Mouse (Mus musculus) spleen, postnatal 10 days (tissue): ENCODE measurements around the gene Hist1h4i.
A peak's percentile ranks its signal among the peaks of the same experiment; 100 is the strongest.

Source experiments
- DNase-seq, 2 experiments: peaks; one replicate each; pipeline ENCODE4 v3.0.0; 2021 to 2022; ENCODE audit warnings: low spot score in 2 of 2

Hist1h4i gene

DNA sequence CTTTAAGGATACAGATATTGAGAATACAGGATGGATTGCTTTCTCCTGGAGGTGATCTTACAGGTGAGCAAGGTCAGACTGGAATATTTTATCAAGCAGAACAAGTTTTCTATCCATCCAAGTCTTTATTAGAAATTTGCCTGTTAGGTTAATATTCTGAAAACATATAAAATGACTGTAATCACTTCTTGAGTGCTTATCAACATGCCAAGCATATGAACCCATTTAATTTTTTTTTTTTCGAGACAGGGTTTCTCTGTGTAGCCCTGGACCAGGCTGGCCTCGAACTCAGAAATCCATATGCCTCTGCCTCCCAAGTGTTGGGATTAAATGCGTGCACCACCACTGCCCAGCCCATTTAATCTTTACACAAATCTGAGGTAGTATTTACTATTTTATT is 4.2 kb downstream of the Hist1h4i start:
- DNase-seq, result peak in 1 of 2 experiments; percentile 43

DNA sequence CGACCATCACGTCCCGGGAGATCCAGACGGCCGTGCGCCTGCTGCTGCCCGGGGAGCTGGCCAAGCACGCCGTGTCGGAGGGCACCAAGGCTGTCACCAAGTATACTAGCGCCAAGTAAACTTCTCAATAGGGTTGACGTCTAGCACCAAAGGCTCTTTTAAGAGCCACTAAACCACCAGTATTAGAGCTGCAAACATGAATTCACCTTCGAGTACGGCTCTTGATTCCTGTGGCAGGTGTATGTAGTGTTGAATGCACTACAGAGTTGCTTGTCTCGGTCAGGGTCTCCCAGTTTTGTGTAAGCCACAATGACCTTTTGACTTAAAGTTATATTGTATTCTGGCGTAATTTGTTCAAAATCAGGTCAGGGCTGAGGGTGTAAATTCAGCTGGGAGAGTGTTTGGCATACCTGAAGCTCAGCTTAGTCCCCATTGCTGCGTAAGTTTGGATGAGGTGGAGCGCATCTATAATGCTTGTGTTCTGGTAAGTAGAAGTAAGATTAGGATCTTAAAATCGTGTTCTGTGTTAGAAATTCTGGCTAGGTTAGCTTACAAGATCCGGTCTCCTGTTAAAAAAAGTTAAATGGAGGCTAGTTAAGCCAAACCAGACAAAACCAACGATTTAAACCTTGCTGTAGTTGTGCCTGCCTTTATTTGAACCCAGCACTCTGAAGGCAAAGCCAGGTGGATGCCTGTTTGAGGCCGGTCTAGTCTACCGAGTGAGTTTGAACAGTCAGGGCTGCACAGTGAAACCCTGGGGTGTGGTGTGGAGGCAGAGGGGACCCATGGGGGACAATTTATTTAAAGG is 4.8 kb downstream of the Hist1h4i start:
- peak in 1 of 2 experiments; percentile 65 for DNase-seq

DNA sequence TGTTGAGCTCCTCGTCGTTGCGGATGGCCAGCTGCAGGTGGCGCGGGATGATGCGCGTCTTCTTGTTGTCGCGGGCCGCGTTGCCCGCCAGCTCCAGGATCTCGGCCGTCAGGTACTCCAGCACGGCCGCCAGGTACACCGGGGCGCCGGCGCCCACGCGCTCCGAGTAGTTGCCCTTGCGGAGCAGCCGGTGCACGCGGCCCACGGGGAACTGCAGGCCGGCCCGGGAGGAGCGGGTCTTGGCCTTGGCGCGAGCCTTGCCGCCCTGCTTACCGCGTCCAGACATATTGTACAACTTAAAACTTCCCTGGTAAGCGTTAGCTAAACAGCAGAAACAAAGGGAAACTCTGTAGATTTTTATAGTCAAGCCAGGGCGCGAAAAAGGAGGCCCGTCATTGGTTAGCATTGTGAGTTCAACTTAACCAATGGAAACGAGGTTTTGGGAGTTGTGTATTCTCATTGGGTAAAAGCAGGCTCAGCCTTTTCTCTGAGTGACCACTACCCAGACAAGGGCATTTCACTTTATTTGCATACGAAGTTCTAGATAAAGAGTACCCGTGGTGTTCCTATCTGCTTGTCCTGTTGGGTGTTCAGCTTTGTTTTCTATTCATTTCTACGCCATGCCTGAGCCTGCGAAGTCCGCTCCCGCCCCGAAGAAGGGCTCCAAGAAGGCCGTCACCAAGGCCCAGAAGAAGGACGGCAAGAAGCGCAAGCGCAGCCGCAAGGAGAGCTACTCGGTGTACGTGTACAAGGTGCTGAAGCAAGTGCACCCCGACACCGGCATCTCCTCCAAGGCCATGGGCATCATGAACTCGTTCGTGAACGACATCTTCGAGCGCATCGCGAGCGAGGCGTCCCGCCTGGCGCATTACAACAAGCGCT is 5.7 kb downstream of the Hist1h4i start, which contains the start of the genes Hist1h2ah and Hist1h2bk:
TSS of gene Hist1h2ah (minus strand) at position 302 of the 882 bp plus-strand sequence.
TSS of gene Hist1h2bk (plus strand) at position 604 of the 882 bp plus-strand sequence.
- peak; percentile 82 to 87 for DNase-seq

DNA sequence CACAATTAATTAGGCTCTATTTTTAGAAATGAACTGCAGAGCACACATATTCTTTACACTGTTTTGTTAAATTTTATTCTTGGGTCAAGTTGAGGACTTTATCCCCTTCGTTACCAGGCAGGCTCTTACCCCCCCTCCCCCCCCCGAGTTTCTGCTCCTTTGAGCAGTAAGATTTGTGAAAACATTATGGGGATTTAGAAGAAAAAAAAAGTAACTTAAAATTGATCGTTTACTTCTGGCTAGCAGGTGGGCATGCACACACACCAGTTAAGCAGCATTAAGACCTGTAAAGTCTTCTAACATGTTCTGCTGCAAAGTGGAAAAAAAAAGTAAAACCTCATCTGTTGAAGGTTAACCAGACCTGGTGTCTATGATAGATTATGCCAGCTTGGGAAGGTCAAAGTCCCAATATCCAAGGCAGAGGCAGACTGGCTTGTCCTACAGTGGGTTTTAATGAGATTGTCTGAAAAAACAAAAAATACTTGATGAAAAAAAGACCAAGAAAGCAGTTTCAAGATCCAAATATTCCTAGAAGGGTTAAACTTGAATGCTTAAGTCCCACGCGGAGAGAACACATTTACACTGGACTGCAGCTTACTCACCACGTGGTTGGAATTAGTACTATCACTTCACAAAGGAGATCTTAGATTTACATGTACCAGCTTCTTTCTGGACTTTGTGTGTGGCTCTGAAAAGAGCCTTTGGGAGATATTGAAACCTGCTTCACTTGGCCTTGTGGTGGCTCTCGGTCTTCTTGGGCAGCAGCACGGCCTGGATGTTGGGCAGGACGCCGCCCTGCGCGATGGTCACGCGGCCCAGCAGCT is 6.5 kb downstream of the Hist1h4i start:
- DNase-seq, result peak in 1 of 2 experiments; percentile 33

GRCm38 (mm10) chr13:22033741-22034442 is 7.3 kb downstream of the Hist1h4i start:
- no peak for DNase-seq

GRCm38 (mm10) chr13:22030493-22030892 is 10.7 kb downstream of the Hist1h4i start:
- DNase-seq, result no peak

DNA sequence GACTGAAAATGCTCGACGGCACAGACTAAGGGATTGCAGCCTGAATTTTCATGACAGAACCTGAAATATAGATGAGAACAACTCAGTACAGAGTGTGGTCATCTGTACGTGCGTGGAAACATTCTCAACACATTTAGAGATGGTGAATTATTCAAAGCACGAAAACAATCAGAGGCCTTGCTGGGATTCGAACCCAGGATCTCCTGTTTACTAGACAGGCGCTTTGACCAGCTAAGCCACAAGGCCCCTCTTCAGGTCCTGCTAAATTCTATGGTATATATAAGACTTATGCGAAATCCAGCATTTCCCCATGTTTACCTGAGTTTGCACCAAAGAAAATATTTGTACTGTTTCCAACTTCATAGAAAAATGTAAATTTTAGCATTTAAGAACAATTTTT is 11.2 kb downstream of the Hist1h4i start:
- DNase-seq, result peak in 1 of 2 experiments; percentile 40

DNA sequence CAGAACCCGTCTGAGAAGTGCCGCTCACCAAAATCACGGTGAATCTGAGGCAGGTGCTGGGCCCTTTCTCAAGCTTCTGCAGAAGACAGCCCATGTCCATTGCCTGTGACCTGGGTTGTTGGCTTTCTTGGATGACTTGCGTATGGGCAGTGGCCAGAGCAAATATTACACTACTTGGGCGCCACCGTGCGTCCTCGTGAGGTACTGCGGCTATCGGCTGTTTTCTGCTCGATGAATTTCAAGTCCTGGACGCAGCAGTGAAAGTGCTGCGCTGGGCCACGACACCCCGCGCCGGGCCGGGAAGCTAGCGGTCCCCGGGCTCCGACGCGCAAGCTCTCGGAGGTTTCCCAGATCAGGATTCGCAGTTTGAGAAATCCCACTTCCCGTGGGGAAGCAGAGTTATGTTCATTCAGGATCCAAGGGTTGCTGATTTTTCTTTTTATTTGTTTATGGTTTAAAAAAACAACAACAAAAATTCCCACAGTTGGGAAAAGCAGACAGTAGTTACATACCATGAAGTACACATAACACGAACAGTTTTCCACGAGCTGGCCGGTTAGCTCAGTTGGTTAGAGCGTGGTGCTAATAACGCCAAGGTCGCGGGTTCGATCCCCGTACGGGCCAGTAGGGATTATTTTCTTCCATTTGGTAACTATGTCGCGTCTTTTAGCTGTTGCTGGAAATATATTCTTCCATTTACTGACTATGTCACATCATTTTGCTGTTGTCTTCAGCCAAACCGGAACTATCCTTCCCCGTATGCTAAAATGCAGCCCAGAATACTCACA is 12.3 kb downstream of the Hist1h4i start:
- peak; percentile 96 for DNase-seq

GRCm38 (mm10) chr13:22026058-22027031 is 14.8 kb downstream of the Hist1h4i start:
- peak; percentile 87 to 90 for DNase-seq

GRCm38 (mm10) chr13:22022241-22022640 is 18.9 kb downstream of the Hist1h4i start:
- peak; percentile 82 to 88 for DNase-seq

DNA sequence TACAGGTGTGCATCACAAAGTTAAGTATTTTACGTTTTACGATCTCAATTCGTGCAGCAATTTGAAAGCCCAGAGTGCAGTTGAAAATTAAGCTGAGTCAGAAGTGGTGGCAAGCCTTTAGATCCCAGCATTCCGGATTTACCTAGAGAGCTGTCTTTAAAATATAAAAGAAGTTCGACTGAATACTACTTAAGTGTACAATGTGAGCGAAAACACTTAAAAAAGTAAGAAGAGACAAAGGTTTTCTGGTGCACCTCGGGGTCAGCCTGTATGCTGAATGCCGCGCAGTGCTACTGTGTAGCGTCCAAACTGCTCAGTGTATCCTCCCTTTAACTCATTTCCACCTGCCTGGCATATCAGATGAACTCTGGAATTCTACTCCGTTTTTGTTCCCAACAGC is 19.6 kb downstream of the Hist1h4i start:
- DNase-seq, result peak in 1 of 2 experiments; percentile 47

DNA sequence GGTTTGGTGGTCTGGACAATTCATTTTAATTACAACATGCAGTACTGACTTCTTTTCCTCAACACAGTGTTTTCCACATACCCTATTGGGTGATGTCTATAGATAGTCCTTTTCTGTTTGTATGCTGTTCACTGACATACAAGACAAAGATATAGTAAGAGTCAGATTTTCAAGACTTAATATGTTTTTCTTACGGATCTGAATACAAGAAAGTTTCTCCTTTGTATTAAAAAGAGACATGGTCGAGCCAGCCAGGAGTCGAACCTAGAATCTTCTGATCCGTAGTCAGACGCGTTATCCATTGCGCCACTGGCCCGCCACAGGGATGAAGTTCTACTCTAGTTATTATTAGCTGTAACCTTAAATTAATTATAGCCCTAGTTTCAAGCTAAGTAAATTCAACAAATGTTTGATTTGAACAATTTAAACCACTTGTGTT is 20.2 kb downstream of the Hist1h4i start:
- DNase-seq, result peak; percentile 72 to 80

DNA sequence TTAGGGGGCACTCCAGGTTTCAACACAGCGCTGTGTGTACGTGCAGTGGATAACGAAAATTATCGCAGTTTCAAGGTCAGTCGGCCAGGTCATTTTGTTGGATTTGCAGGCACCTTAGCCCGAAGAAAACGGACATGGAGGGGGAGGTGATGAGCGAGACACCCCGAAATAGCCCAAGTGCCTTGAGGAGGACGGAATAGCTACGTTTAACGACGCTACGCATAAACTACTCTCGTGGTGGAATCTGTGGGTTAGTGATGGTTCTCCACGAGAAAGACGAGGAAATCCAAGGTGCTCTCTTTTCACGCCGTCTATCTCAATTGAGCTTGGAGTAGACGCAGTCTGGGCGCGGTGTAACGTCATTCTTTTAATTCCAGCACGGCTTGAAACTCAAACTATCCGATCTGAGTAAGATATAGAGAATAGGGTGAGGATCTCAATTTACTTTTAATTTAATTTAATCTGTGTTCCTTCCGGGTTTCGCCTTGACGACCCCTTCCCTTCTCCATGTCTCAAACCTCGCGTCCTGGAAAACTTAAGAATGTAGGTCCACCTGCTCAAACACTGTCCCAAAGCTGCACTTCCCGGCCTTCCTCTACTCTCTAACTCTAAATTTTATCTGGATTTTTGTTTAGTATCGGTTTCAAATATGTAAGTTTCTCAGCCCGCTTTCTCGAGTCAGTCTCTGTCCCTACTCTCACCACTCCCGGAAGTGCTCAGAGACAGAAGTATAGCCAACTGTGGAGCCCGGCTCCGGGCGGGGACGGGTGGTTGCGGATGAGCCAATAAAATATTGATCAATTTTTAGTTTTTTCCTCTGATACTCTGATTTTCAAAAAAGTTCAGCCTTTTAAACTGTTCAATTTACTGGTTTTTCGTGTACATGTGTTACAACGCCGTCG is 21.0 kb downstream of the Hist1h4i start:
- peak in 1 of 2 experiments; percentile 67 for DNase-seq

DNA sequence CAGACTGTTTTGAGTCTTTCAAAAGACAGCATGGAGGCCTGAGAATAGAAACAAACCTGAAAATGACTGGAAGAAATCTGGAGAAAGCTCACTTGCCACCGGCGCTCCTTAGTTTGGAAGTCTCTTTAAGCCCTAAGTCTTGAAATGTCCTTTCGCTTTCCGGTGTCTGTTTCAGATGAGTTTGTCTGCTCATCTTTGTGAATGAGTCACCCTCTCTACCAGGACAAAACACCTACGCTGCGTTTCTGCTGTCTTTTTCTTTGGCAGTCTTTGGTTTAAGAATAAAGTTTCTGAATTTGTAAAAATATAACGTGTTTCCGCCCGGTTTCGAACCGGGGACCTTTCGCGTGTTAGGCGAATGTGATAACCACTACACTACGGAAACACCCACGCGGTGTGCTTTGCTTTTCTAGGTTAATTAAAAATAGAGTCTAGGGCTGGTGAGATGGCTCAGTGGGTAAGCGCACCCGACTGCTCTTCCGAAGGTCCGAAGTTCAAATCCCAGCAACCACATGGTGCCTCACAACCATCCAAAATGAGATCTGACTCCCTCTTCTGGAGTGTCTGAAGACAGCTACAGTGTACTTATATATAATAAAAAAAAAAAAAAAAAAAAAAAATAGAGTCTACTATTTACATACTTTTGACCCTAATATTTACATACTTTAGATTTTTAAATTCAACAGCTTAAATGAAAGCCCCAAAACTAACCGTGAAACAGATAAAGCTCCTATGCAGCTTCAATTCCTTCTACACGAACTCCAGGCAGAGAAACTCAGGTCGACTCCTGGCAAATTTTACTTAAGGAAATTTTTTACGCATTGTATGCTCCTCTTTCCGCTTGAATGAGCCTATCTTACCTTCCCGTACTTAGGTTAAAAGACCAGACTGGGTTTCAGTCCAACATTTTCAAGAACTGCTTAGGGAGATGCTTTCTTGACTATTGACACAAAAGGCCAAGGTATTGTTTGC is 25.4 kb downstream of the Hist1h4i start:
- peak; percentile 78 to 85 for DNase-seq

DNA sequence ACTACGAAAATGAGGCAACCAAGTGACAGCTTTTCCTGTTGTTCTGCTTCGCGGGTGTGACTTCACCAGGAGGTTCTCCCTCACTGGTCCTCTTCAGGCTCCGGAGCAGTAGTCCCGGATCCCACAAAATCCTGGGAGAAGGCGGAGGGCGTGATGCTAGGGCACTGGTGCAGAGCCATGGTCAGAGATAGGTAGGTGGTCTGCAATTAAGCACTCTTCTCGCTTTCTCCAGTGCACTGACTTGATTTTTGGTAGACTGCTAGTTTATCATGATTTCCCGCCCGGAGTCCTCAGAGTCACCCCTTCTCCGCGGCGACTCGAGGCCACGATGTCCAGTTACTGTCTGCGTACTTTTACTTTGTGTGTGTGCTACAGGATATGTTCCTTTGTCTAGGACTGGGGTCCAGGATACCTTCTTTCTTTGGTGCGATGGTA is 26.7 kb downstream of the Hist1h4i start:
- no peak for DNase-seq

- no peak for DNase-seq
Observed at GRCm38 (mm10) chr13:22013716-22014115, 27.4 kb downstream of the Hist1h4i start.
